Mouse (Mus musculus) lung, postnatal 14 days (tissue): ENCODE results near the gene Npat.

Source experiments
- DNase-seq: peaks from one replicate; pipeline ENCODE4 v3.0.0; 2021

Gene Npat

GRCm38 (mm10) chr9:53609968-53610781 lies 73.3 kb downstream of the Npat start, which contains the start of gene Acat1:
Gene Acat1, minus strand, starts transcription at chr9:53610382.
- DNase-seq = peak; percentile 96

- DNase-seq = no peak
These were observed 77.4 kb downstream of the Npat start for GRCm38 (mm10) chr9:53614286-53614685.

GRCm38 (mm10) chr9:53615246-53615645 lies 78.4 kb downstream of the Npat start:
- no peak for DNase-seq
